ENCODE assay signal across 18 mouse cellular contexts in the genomic region with DNA sequence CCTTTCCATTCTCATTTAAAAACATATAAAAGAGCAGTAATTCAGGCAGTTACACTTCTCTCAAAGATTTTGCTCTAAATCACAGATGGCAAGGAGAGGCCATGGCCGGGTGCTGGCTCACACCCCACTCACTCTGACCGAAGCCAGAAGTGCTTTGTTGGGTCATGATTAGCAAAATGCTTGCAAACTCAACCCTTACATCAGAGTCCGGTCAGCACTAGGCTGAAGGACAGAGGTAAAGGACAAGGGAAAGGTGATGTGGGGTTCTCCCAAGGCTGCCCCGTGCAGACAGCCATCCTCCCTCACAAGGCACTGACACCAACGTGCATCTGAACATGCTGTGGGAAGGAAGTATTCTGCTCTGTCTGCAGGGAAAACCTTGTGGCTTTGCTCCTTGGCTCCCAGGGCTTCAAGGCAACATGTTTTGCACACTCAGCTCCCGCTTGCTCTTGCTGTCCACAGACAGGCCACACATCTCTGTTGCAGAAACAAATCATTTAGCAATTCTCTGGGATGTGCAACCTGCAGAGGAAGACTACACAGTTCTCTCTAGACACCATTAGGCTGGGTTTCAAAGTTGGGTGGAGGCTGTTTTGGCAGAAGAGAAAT.
A peak's percentile ranks its signal among the peaks of the same experiment; 100 is the strongest.
DNase-seq lines count a peak whose midpoint lies in the region; ATAC-seq and TF ChIP-seq lines count a peak whose summit lies in the region.
"Had no signal": no experiment of that assay in that cellular context is flagged by ENCODE, and none has a peak within 500 bp of the region (broad histone marks: within the 10 kb centered on the region; RNA-seq: fewer than 3 reads in every experiment).

No protein-coding gene starts in this region.

- H3K36me3 ChIP-seq in forebrain, embryonic 14.5 days (ENCODE audit: control insufficient read depth, insufficient read depth, low read length): no peaks in the 10 kb centered on the region
- no peaks in the 10 kb centered on the region for H3K36me3 ChIP-seq in forebrain, postnatal 0 days (ENCODE audit: insufficient read depth)
- H3K36me3 ChIP-seq in lung, embryonic 14.5 days (ENCODE audit: insufficient read depth): no peaks in the 10 kb centered on the region
- H3K36me3 ChIP-seq: kidney, embryonic 15.5 days; midbrain, embryonic 12.5 days had no signal

- no peaks in the 10 kb centered on the region for H3K9me3 ChIP-seq in forebrain, embryonic 14.5 days (replicated peaks; ENCODE audit: control insufficient read depth, low read length)
- no peaks in the 10 kb centered on the region for H3K9me3 ChIP-seq in forebrain, postnatal 0 days (ENCODE audit: low read length)
- no peaks in the 10 kb centered on the region for H3K9me3 ChIP-seq in lung, embryonic 14.5 days (ENCODE audit: low read depth, low read length)
- H3K9me3 ChIP-seq: kidney, embryonic 15.5 days; midbrain, embryonic 12.5 days had no signal

- peak overlapping the region; percentile 48; the same call in 1 of the 2 replicates for H3K27ac ChIP-seq in forebrain, embryonic 14.5 days (ENCODE audit: low read depth, low read length)
- H3K27ac ChIP-seq in forebrain, postnatal 0 days (ENCODE audit: low read depth, low read length): no peak overlapping the region
- H3K27ac ChIP-seq in lung, embryonic 14.5 days (ENCODE audit: low read depth): no peak overlapping the region
- H3K27ac ChIP-seq: heart, adult 2 months; midbrain, embryonic 12.5 days; stomach, postnatal 0 days had no signal

- no peak for TF ChIP-seq CTCF in forebrain, postnatal 0 days (IDR thresholded peaks at IDR 0.05; ENCODE audit: low read depth)
- no peak for TF ChIP-seq CTCF in lung, embryonic 14.5 days (IDR thresholded peaks at IDR 0.05; ENCODE audit: low read depth)

- H3K27me3 ChIP-seq in forebrain, embryonic 14.5 days (replicated peaks; ENCODE audit: control insufficient read depth, insufficient read depth, low read length): no peaks in the 10 kb centered on the region
- H3K27me3 ChIP-seq in forebrain, postnatal 0 days (ENCODE audit: insufficient read depth, low read length): no peaks in the 10 kb centered on the region
- H3K27me3 ChIP-seq in lung, embryonic 14.5 days (ENCODE audit: insufficient read depth, low read length): no peaks in the 10 kb centered on the region
- H3K27me3 ChIP-seq: kidney, embryonic 15.5 days; midbrain, embryonic 12.5 days had no signal

- peaks cover 11% of the 10 kb centered on the region for H3K4me1 ChIP-seq in forebrain, embryonic 14.5 days (ENCODE audit: control insufficient read depth, insufficient read depth, low read length)
- peaks cover 2% of the 10 kb centered on the region for H3K4me1 ChIP-seq in forebrain, postnatal 0 days (ENCODE audit: insufficient read depth)
- H3K4me1 ChIP-seq in lung, embryonic 14.5 days (ENCODE audit: insufficient read depth): no peaks in the 10 kb centered on the region

- no peak for DNase-seq in forebrain, embryonic 14.5 days (ENCODE audit: low spot score)
- no peak for DNase-seq in forebrain, postnatal 0 days
- DNase-seq in lung, embryonic 14.5 days: no peak
- DNase-seq in lung, postnatal 36 days: no peak
- DNase-seq in adrenal gland, postnatal 36 days: peak; percentile 14 to 63
- DNase-seq in cerebellum, postnatal 36 days: peak; percentile 24 to 37
- DNase-seq in spleen, adult 12 weeks (ENCODE audit: low spot score): no peak
- DNase-seq: embryo, embryonic 11 days; layer of hippocampus, adult 9-11 months; right cerebral cortex, adult 18-20 months; thymus, postnatal 25 days had no signal

- no peak overlapping the region for H3K9ac ChIP-seq in forebrain, embryonic 14.5 days (ENCODE audit: low read length)
- H3K9ac ChIP-seq in forebrain, postnatal 0 days: no peak overlapping the region
- no peak overlapping the region for H3K9ac ChIP-seq in lung, embryonic 14.5 days
- H3K9ac ChIP-seq: kidney, embryonic 15.5 days; midbrain, embryonic 12.5 days had no signal

- no peak overlapping the region for H3K4me2 ChIP-seq in forebrain, embryonic 14.5 days (ENCODE audit: low read length)
- no peak overlapping the region for H3K4me2 ChIP-seq in forebrain, postnatal 0 days (ENCODE audit: low read depth)
- H3K4me2 ChIP-seq in lung, embryonic 14.5 days: no peak overlapping the region
- H3K4me2 ChIP-seq: kidney, embryonic 15.5 days; liver, embryonic 11.5 days; midbrain, embryonic 12.5 days had no signal

- WGBS in forebrain, embryonic 14.5 days: 74% methylated on average over 6 of the region's 6 CpGs
- 58% methylated on average over 6 of the region's 6 CpGs for WGBS in forebrain, postnatal 0 days
- WGBS in lung, embryonic 14.5 days: 71% methylated on average over 6 of the region's 6 CpGs

- no peak for ATAC-seq in forebrain, embryonic 14.5 days
- no peak for ATAC-seq in forebrain, postnatal 0 days
- peak; percentile 24; the same call in 1 of the 2 replicates for ATAC-seq in lung, embryonic 14.5 days (ENCODE audit: insufficient read depth)
- ATAC-seq: inflammation-experienced regulatory T-cells, adult 6 months; lung, postnatal 0 days had no signal

- H3K4me3 ChIP-seq in forebrain, embryonic 14.5 days (ENCODE audit: low read depth, low read length): no peak overlapping the region
- no peak overlapping the region for H3K4me3 ChIP-seq in forebrain, postnatal 0 days (ENCODE audit: low read depth, low read length)
- no peak overlapping the region for H3K4me3 ChIP-seq in lung, embryonic 14.5 days (ENCODE audit: low read depth, low read length)
- H3K4me3 ChIP-seq: heart, adult 2 months; kidney, embryonic 15.5 days; midbrain, embryonic 12.5 days had no signal

Comparison
In these comparisons a context has a peak if more than half of its experiments do, and no peak if none do; other contexts are left out.
1. DNase-seq: peak in adrenal gland, postnatal 36 days (2 of 2) and cerebellum, postnatal 36 days (2 of 2); none in forebrain, embryonic 14.5 days (single experiment), forebrain, postnatal 0 days (single experiment), lung, embryonic 14.5 days (single experiment), lung, postnatal 36 days (single experiment) and spleen, adult 12 weeks (single experiment).